Mouse (Mus musculus) subcutaneous adipose tissue, adult 2 months (tissue): ENCODE data around the gene Gm12800. TPM values are rescaled to one million over a fixed set of nuclear protein-coding genes. Genes with fewer than 3 reads are reported as not detected.

Source experiments
- polyA plus RNA-seq: library from polyadenylated mRNA; depleted of rRNA; stranded (reverse); fragments of >200 nt; gene quantifications from 2 replicates; pipeline ENCODE4 v1.2.3, GENCODE M21; 2012; ENCODE audit warnings: low replicate concordance; rRNA removed

The Gm12800 gene
- not detected in 2 replicates for polyA plus RNA-seq

DNA sequence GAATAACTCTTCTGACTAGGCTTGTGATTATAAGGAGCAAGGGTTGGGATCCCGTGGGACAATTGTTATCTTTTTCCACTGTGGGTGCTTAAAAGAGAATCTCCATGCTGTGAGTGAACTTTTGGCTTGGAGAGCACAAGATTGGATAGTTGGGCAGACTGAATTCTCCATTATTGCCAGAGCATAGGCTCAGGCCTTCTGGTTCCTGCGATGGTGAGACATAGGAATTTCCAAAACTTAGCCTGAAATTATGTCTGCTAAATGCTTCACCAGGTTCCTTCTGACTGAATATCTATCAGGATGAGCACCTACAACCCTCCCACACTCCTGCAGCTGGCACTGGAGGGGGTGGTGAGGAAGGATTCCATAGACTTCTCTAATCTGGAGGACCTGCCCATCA, at the start of gene Gm12800:
TSS of gene Gm12800 (plus strand) at position 301 of the 400 bp plus-strand sequence.

DNA sequence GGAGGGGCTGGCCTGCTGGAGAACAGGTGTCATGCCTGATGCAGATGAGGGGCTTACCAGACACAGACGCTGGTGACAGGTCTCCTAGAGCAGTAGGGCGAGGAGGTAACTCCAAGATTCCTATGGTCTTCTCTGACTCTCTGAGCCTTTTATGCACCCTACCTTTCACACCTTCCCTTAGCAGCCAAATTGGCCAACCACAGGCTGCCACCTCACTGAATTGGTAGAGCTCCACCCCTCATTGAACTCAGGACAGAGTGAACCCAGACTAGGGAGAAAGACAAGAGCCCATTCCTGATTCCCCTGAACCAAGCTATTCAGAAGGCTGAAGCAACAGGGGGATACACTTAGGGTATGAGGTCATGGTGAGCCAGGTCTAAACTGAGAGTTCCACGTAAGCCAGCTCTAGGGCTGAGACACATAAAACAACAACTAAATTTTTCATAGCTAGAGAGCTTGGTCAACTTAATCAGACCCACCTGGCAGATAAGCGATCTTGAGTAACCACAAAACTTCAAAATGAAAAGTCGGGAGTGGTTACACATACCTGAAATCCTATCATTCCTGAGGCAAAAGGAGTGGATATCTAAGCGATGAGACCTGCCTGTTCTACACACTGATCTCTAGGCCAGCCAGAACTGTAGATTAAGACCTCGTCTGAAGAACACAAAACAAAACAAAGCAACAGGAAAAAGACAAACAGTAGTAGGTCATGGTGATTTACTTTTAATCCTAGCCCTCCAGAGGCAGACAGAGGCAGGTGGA, 15.1 kb upstream of the Gm12800 start, which contains the start of gene C130073F10Rik:
TSS of gene C130073F10Rik (minus strand) at position 134 of the 765 bp plus-strand sequence.

DNA sequence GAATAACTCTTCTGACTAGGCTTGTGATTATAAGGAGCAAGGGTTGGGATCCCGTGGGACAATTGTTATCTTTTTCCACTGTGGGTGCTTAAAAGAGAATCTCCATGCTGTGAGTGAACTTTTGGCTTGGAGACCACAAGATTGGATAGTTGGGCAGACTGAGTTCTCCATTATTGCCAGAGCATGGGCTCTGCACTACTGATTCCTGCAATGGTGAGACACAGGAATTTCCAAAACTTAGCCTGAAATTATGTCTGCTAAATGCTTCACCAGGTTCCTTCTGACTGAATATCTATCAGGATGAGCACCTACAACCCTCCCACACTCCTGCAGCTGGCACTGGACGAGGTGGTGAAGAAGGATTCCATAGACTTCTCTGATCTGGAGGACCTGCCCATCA, 31.2 kb downstream of the Gm12800 start, which contains the start of gene Gm12794:
TSS of gene Gm12794 (plus strand) at position 301 of the 400 bp plus-strand sequence.

Other genes starting within 250 kb of the Gm12800 start
- gene Lepr, start 191.7 kb upstream of the Gm12800 start, polyA plus RNA-seq: 2.1 and 9.7 TPM in 2 replicates
- gene B020004J07Rik, start 65.1 kb upstream of the Gm12800 start, polyA plus RNA-seq: not detected in 2 replicates
- gene C130073F10Rik, start 15.3 kb upstream of the Gm12800 start, polyA plus RNA-seq: not detected in 2 replicates
- gene Gm12794, start 31.3 kb downstream of the Gm12800 start, polyA plus RNA-seq: not detected in 2 replicates
- not detected in 2 replicates for gene Gm12790, start 71.9 kb downstream of the Gm12800 start, polyA plus RNA-seq
- not detected in 2 replicates for gene Gm12789, start 77.5 kb downstream of the Gm12800 start, polyA plus RNA-seq
- gene Pde4b, start 178.4 kb downstream of the Gm12800 start, polyA plus RNA-seq: 5.5 and 13.8 TPM in 2 replicates